Mouse (Mus musculus): ENCODE results near the gene Pcyt2.

Gene Pcyt2

GRCm38 (mm10) chr11:120560952-120561728 lies 56.6 kb downstream of the Pcyt2 start:
- DNase-seq (ENCODE audit: low spot score) = no peak

Data from layer of hippocampus, adult 11-12 months (tissue).